Mouse (Mus musculus) forebrain, postnatal 0 days (tissue): ENCODE measurements at regions not wholly inside any gene's neighbourhood (a gene's known extent, or its start where the extent isn't known, plus 50 kb on each side); places are given as distances from the start of the nearest gene placed in this dataset.
A peak's percentile ranks its signal among the peaks of the same experiment; 100 is the strongest.

Experiments used
- ATAC-seq: fragments of 200-750 bp; cut with Nextera tagmentation; 2 replicates; pipeline ENCODE4 v1.8.0; 2017; ENCODE audit warnings: mild to moderate bottlenecking, moderate library complexity
- DNase-seq: peaks from one replicate; pipeline ENCODE4 v3.0.0-alpha.2; 2015
- H3K27ac ChIP-seq: fragments of 300-500 bp; sonication (generic); 2 replicates; pipeline ENCODE4 v1.5.1; 2014; ENCODE audit warnings: low read depth, mild to moderate bottlenecking, antibody characterized with exemption, low read length, moderate library complexity, mixed read lengths
- H3K27me3 ChIP-seq: fragments of 300-500 bp; sonication (generic); 2 replicates; pipeline ENCODE4 v1.6.1; 2014; ENCODE audit warnings: mild to moderate bottlenecking, low read length, mixed read lengths; ENCODE audit not compliant: insufficient read depth
- H3K36me3 ChIP-seq: fragments of 300-500 bp; sonication (generic); 2 replicates; pipeline ENCODE4 v1.6.1; 2014; ENCODE audit warnings: mild to moderate bottlenecking, moderate library complexity; ENCODE audit not compliant: insufficient read depth
- H3K4me1 ChIP-seq: fragments of 300-500 bp; sonication (generic); 2 replicates; pipeline ENCODE4 v1.6.1; 2014; ENCODE audit warnings: antibody characterized with exemption; ENCODE audit not compliant: insufficient read depth
- H3K4me2 ChIP-seq: fragments of 300-500 bp; sonication (generic); 2 replicates; pipeline ENCODE4 v1.6.1; 2014; ENCODE audit warnings: low read depth, mild to moderate bottlenecking, moderate library complexity
- H3K4me3 ChIP-seq: fragments of 300-500 bp; sonication (generic); 2 replicates; pipeline ENCODE4 v1.5.1; 2014; ENCODE audit warnings: low read depth, low read length, mixed read lengths
- H3K9ac ChIP-seq: fragments of 300-500 bp; sonication (generic); 2 replicates; pipeline ENCODE4 v1.6.1; 2014; ENCODE audit warnings: mild to moderate bottlenecking
- H3K9me3 ChIP-seq: fragments of 300-500 bp; sonication (generic); 2 replicates; pipeline ENCODE4 v1.6.1; 2016; ENCODE audit warnings: low read length
- CTCF ChIP-seq: sonication (generic); IDR thresholded peaks from 2 replicates; pipeline ENCODE4 v1.5.1; 2016; ENCODE audit warnings: antibody characterized with exemption, control low read depth, low read depth
- WGBS: fragments of 180-500 bp; shearing (Covaris S2); extraction: QIAGEN DNeasy Blood & Tissue Kit; methylation state at CpG from one replicate; pipeline ENCODE4 v1.1.7; 2014; 5-methylcytosine and 5-hydroxymethylcytosine counted together

DNA sequence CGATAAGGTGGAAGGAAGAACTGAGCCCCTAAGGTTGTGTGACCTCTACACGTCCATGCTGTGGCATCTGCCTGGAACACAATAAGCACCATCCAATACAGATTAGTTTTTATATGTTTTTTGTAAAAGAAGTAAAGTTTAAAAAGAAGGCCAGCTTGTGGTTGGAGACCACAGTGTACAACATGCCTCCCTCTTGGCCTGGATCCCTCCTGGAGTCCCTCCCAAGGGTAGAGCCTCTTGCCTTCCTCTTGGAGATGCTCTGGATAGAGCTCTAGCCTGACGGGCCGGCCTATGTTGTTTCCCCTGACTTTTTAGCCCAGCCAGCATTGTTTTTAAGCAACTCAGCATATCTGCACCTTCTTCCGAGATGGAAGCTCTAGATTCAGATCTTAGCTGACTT, 138.0 kb downstream of the Vegfa start:
- ATAC-seq (no peak), DNase-seq (no peak)
- Histone ChIP-seq H3K4me3 (no peak overlapping the region), H3K36me3 (no peaks in the 10 kb centered on the region), H3K4me2 (no peak overlapping the region), H3K9ac (no peak overlapping the region), H3K4me1 (no peaks in the 10 kb centered on the region), H3K27me3 (no peaks in the 10 kb centered on the region), H3K27ac (no peak overlapping the region), H3K9me3 (no peaks in the 10 kb centered on the region)
- no peak for TF ChIP-seq CTCF
- WGBS, result 93% methylated on average over 5 of the region's 5 CpGs

- no peaks in the 10 kb centered on the region for H3K9me3 ChIP-seq
- whole genome bisulfite sequencing, result 72% methylated on average over 6 of the region's 6 CpGs
- H3K4me3 ChIP-seq, result no peak overlapping the region
- ATAC-seq (no peak), DNase-seq (peak; percentile 40)
- H3K27me3 ChIP-seq, result no peaks in the 10 kb centered on the region
- H3K4me2 ChIP-seq, result no peak overlapping the region
- no peak for TF ChIP-seq CTCF
- no peaks in the 10 kb centered on the region for H3K36me3 ChIP-seq
- H3K9ac ChIP-seq, result no peak overlapping the region
- H3K4me1 ChIP-seq, result no peaks in the 10 kb centered on the region
- no peak overlapping the region for H3K27ac ChIP-seq
Measured at GRCm38 (mm10) chr17:45893698-45894097, 138.5 kb downstream of the Vegfa start.

DNA sequence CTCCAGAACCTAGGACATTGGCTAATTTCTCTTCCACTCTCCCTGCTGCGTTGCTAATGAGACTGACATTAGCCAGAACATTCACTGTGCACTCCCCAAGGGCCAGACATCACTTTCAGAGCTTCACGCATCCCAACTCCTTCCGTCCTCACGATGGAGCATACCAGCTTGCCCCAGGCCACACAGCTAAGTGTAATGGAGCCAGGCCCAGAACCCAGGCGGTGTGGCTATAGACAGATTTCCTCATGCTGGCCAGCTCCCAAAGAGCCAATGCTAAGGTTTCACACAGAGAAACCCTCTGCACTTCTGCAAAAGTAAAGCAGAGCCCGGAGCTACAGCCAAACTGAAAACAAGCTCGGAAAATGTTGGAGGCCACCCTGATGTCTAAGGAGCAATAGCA, 139.1 kb downstream of the Vegfa start:
- no peaks in the 10 kb centered on the region for H3K27me3 ChIP-seq
- no peak overlapping the region for H3K4me3 ChIP-seq
- H3K4me1 ChIP-seq, result no peaks in the 10 kb centered on the region
- H3K27ac ChIP-seq, result no peak overlapping the region
- DNase-seq (no peak), ATAC-seq (no peak)
- H3K4me2 ChIP-seq, result no peak overlapping the region
- no peak for TF ChIP-seq CTCF
- 70% methylated on average over 7 of the region's 7 CpGs for WGBS
- no peaks in the 10 kb centered on the region for H3K36me3 ChIP-seq
- no peaks in the 10 kb centered on the region for H3K9me3 ChIP-seq
- H3K9ac ChIP-seq, result no peak overlapping the region

DNA sequence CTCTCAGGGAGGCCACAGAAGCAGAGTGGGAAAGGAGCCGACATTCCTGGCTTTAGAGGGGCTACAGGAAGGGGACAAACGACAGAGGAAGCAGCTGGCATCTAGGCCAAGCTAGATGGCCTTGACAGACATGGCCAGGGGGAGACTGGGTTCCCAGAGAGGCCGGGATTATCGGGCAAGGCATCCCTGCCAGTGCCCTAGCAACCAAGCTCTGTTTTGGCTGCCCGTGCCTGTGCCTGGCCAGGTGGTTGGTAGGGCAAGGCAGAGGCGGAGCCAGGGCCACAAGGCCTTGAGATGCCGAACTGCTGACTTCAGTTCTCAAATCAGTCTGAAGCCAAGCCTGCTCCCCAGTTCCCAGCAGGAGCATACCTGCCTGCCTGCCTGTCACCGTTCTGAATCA, 142.7 kb downstream of the Vegfa start:
- WGBS, result 57% methylated on average over 8 of the region's 8 CpGs
- no peak for ATAC-seq
- no peaks in the 10 kb centered on the region for H3K27me3 ChIP-seq

GRCm38 (mm10) chr17:45889051-45889450, 143.1 kb downstream of the Vegfa start:
- DNase-seq, result no peak
- Histone ChIP-seq H3K4me1 (no peaks in the 10 kb centered on the region), H3K27me3 (no peaks in the 10 kb centered on the region), H3K9me3 (no peaks in the 10 kb centered on the region), H3K27ac (no peak overlapping the region), H3K36me3 (no peaks in the 10 kb centered on the region), H3K9ac (no peak overlapping the region), H3K4me3 (no peak overlapping the region), H3K4me2 (no peak overlapping the region)
- WGBS, result 71% methylated on average over 7 of the region's 7 CpGs
- ATAC-seq, result no peak
- no peak for TF ChIP-seq CTCF

More for the DNA sequence above, 142.7 kb downstream of the Vegfa start:
- no peak overlapping the region for H3K4me2 ChIP-seq
- H3K9ac ChIP-seq, result no peak overlapping the region
- H3K4me3 ChIP-seq, result no peak overlapping the region
- H3K9me3 ChIP-seq, result no peaks in the 10 kb centered on the region
- H3K36me3 ChIP-seq, result no peaks in the 10 kb centered on the region
- no peak for TF ChIP-seq CTCF
- H3K4me1 ChIP-seq, result no peaks in the 10 kb centered on the region
- no peak overlapping the region for H3K27ac ChIP-seq
- DNase-seq, result no peak

- H3K27ac ChIP-seq, result no peak overlapping the region
- no peak for ATAC-seq
- no peak overlapping the region for H3K9ac ChIP-seq
- WGBS, result 12% methylated on average over 17 of the region's 17 CpGs
- no peak for DNase-seq
- H3K4me3 ChIP-seq, result no peak overlapping the region
- H3K36me3 ChIP-seq, result no peaks in the 10 kb centered on the region
- H3K9me3 ChIP-seq, result no peaks in the 10 kb centered on the region
- H3K27me3 ChIP-seq, result no peaks in the 10 kb centered on the region
- TF ChIP-seq CTCF, result no peak
- H3K4me1 ChIP-seq, result no peaks in the 10 kb centered on the region
- no peak overlapping the region for H3K4me2 ChIP-seq
Measured at GRCm38 (mm10) chr17:45886420-45887049, 145.6 kb downstream of the Vegfa start.

DNA sequence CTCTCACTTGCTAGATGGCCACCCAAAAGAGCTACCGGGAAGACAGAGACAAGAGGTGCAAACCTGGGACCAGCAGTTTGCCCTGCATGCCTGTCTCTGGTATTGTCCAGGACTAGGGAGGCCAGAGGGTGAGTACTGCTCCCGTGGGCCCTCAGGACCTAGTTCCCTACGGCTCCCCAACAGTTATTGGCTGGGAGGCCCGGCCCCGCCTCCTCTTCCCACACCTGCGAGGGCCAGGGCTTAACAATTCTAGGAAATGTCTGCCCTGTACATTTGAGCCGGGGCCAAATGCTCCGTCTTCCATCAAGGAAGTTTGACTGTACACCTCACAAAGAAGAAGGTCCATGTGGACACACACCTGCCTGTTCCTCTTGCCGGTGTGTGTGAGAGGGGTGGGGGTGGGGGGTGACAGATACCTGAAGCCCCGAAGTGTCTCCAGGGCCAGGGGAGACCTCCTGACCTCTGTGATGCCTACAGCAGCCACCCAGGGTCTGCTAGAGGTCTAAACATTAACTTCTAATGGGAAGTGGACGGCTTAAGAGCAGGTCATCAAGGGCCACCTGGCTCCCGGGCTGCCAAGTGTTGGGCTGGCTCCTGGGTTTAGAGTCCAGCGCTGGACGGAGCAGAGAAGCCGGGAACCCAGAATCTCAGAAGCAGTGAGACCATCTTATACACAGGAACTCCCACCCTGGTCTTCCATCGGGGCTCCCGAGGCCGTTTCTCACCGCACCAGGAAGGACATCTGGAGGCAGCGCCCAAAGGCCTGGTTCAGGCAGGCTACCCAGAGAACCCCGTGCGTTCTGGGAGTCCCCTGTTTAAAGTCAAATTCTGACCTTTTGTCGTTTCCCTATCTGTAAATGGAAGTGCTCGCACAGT, 146.5 kb downstream of the Vegfa start:
- DNase-seq (no peak), ATAC-seq (no peak)
- no peaks in the 10 kb centered on the region for H3K9me3 ChIP-seq
- no peak overlapping the region for H3K4me2 ChIP-seq
- no peak overlapping the region for H3K4me3 ChIP-seq
- H3K27ac ChIP-seq, result no peak overlapping the region
- TF ChIP-seq CTCF, result no peak
- no peaks in the 10 kb centered on the region for H3K36me3 ChIP-seq
- 71% methylated on average over 24 of the region's 24 CpGs for WGBS
- no peaks in the 10 kb centered on the region for H3K4me1 ChIP-seq
- H3K27me3 ChIP-seq, result no peaks in the 10 kb centered on the region
- no peak overlapping the region for H3K9ac ChIP-seq
